Mouse (Mus musculus): ENCODE data around the gene Ptprt. TPM values are rescaled to one million over a fixed set of nuclear protein-coding genes. Genes with fewer than 3 reads are reported as not detected.
A peak's percentile ranks its signal among the peaks of the same experiment; 100 is the strongest.
"Not testable (repeated sequence)": the region's sequence is repeated elsewhere in the genome, so short reads cannot be mapped to it uniquely, and the experiment has no call there.

The Ptprt gene
- polyA plus RNA-seq, 1 experiment from 2014 or later, result 3.2 TPM

DNA sequence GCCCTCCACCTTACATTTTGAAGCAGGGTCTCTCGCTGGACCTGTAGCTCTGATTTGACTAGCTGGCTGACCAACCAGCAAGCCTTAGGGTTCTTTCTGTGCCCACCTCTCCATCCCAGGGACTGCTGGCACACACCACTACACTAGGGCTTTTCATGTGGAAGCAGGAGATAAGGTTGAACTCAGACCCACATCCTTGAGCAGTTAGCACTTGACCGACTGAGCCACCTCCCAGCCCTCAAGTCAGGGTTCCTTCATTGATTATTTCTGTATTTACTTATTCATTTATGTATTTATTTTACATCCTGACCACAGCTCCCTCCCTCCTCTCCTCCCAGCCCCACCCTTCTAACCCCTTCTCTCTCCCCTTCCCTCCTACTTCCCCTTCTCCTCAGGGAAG is 479.1 kb downstream of the Ptprt start:
- Histone ChIP-seq H3K4me1 (no peaks in the 10 kb centered on the region), H3K9me3 (replicated peaks) (no peaks in the 10 kb centered on the region), H3K27me3 (no peaks in the 10 kb centered on the region), H3K9ac (no peak overlapping the region), H3K27ac (no peak overlapping the region), H3K4me2 (no peak overlapping the region), H3K36me3 (no peaks in the 10 kb centered on the region), H3K4me3 (replicated peaks) (no peak overlapping the region)
- WGBS, result 88% methylated on average over 2 of the region's 2 CpGs
- ATAC-seq (replicated peaks; ENCODE audit: low FRiP score), result no peak

DNA sequence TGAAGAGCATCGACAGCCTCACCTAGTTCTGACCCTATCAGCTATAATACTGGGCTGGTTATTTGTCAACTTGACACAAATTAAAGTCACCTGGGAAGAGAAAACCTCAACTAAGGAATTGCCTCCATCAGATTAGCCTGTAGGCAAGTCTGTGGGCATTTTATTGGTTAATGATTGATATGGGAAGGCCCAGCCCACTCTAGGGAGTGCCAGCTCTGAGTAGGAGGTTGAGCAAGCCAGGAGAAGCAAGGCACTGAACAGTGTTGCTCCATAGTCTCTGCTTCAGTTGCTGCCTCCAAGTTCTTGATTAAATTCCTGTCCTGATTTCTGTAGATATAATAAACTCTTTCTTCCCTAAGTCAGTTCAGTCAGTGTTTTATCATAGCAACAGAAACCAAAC is 488.4 kb downstream of the Ptprt start:
- Histone ChIP-seq H3K36me3 (no peaks in the 10 kb centered on the region), H3K4me3 (replicated peaks) (no peak overlapping the region), H3K4me1 (no peaks in the 10 kb centered on the region), H3K27ac (no peak overlapping the region), H3K9me3 (replicated peaks) (no peaks in the 10 kb centered on the region), H3K27me3 (no peaks in the 10 kb centered on the region), H3K4me2 (no peak overlapping the region), H3K9ac (no peak overlapping the region)
- ATAC-seq (replicated peaks; ENCODE audit: low FRiP score), result no peak
- 68% methylated on average over 1 of the region's 1 CpGs for WGBS

DNA sequence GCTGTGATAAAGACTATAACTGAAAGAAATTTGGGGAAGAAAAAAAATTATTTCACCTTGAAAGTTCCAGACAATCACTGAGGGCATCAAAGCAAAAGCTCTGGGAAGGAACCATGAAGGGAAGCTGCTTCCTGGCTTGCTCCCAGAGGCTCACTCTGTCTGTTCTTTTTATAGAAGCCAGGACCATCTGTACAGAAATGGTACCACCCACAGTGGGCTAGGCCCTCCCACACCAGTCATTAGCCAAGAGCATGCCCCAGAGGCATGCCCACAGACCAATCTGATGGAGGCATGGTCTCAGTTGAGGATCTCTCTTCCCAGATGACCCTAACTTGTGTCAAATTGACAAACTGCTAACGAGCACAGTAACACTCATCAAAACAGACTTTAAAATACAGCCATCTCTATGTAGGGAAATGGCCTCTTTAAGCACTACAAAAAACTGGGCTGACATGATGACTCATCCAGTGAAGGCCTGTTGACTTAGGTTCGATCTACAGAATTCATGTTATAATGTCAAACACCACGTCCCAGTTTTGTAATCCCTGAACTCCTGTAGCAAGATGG is 519.0 kb downstream of the Ptprt start:
- no peak for ATAC-seq (replicated peaks; ENCODE audit: low FRiP score)
- WGBS, result 76% methylated on average over 3 of the region's 3 CpGs
- H3K4me1 ChIP-seq, result no peaks in the 10 kb centered on the region
- no peaks in the 10 kb centered on the region for H3K27me3 ChIP-seq
- no peak overlapping the region for H3K4me3 ChIP-seq (replicated peaks)
- H3K9ac ChIP-seq, result no peak overlapping the region
- H3K9me3 ChIP-seq (replicated peaks), result no peaks in the 10 kb centered on the region
- H3K4me2 ChIP-seq, result no peak overlapping the region
- no peaks in the 10 kb centered on the region for H3K36me3 ChIP-seq
- H3K27ac ChIP-seq, result no peak overlapping the region

DNA sequence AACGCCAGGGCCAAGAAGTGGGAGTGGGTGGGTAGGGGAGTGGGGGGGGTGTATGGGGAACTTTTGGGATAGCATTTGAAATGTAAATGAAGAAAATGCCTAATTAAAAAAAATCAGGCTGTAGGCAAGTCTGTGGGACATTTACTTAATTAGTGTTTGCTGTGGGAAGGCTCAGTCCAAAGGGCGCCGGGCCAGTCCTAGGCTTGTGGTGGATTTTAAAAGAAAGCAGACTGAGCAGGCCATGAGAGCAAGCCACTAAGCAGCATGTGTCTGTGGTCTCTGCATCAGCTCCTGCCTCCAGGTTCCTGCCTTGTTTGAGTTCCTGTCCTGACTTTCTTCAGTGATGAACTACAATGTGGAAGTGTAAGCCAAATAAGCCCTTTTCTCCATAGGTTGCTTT is 524.8 kb downstream of the Ptprt start:
- not testable (repeated sequence) for H3K9ac ChIP-seq; H3K27ac ChIP-seq; ATAC-seq (replicated peaks; ENCODE audit: low FRiP score); H3K4me2 ChIP-seq; H3K4me1 ChIP-seq; H3K36me3 ChIP-seq; H3K9me3 ChIP-seq (replicated peaks); H3K4me3 ChIP-seq (replicated peaks); H3K27me3 ChIP-seq
- WGBS, result 72% methylated on average over 3 of the region's 3 CpGs

DNA sequence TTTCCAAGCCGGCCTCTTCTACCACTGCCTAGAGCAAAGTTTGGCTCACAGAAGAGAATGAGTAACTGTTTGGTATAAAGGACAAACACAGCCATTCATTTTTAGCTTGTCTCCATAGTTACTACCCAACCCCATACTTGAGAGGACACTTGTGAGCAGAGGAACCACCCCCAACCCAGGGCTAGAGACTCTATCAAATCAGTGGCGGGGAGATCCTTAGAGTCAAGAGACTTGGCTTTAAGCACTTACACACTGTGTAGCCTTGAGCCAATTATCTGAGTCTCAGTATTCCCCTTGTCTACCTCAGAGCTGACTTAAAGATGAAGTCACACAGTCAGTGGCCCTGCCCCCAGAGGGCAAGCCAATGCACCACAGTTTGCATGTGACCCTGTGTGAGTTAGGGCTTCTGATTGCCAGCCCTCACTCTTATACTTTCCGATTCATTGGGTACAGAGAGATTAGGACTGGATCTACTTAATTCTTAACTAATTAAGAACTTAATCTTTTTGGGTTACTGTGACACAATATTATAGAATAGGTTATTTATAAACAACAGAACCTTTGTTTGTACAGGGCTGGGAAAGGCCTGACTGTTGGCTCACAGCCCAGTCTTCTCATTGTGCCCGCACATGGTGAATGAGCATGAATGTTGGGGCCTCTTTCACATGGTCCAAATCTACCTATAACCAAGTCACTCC is 529.2 kb downstream of the Ptprt start:
- H3K27ac ChIP-seq, result peak overlapping the region; percentile 67
- H3K36me3 ChIP-seq, result no peaks in the 10 kb centered on the region
- no peaks in the 10 kb centered on the region for H3K27me3 ChIP-seq
- H3K4me1 ChIP-seq, result no peaks in the 10 kb centered on the region
- no peak overlapping the region for H3K4me2 ChIP-seq
- H3K9me3 ChIP-seq (replicated peaks), result no peaks in the 10 kb centered on the region
- ATAC-seq (replicated peaks; ENCODE audit: low FRiP score), result peak; percentile 95
- no peak overlapping the region for H3K9ac ChIP-seq
- H3K4me3 ChIP-seq (replicated peaks), result no peak overlapping the region
- WGBS, result 70% methylated on average over 4 of the region's 4 CpGs

DNA sequence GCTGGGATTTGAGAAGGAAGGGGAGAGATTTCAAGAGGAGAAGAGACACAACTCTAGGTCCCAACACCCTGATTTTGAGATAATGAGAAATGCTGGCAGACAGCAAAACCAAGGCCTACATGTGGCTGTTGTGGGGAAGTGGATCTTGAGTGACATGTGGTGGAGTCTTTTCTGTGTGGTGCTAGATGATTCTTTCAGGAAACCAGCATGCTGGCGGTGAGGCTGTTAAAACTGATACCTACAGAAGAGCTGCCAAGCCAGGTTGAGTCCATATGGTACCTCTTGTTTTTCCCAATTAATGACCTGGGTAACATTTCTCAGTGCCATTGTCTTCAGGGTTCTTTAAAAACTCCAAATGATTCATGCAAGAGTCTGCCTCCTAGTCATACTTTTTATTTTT is 531.1 kb downstream of the Ptprt start:
- Histone ChIP-seq H3K4me1 (no peaks in the 10 kb centered on the region), H3K36me3 (no peaks in the 10 kb centered on the region), H3K4me2 (no peak overlapping the region), H3K9ac (no peak overlapping the region), H3K27ac (no peak overlapping the region), H3K9me3 (replicated peaks) (no peaks in the 10 kb centered on the region), H3K27me3 (no peaks in the 10 kb centered on the region), H3K4me3 (replicated peaks) (no peak overlapping the region)
- no peak for ATAC-seq (replicated peaks; ENCODE audit: low FRiP score)
- WGBS, result 83% methylated on average over 1 of the region's 1 CpGs

DNA sequence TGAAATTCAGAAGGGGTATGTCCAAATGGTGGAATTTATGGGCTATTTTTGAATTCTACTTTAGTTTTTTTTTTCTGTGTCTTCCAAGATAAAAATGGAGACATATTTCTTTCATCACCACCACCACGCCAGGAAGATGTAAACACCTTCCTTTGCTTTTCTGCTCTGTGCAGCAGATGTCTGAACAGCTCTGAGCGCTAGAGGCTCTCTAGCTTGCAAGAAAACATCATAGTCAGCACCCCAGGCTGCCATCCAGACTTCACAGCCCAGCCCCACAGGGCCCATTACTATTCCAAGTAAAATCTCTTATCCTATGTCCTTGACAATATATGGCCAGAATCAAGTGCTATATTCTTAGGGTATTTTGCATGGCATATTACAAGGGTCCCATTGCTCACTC is 542.9 kb downstream of the Ptprt start:
- H3K27ac ChIP-seq, result no peak overlapping the region
- no peak overlapping the region for H3K9ac ChIP-seq
- H3K27me3 ChIP-seq, result no peaks in the 10 kb centered on the region
- H3K4me3 ChIP-seq (replicated peaks), result no peak overlapping the region
- no peaks in the 10 kb centered on the region for H3K36me3 ChIP-seq
- H3K4me1 ChIP-seq, result no peaks in the 10 kb centered on the region
- WGBS, result 86% methylated on average over 2 of the region's 2 CpGs
- no peaks in the 10 kb centered on the region for H3K9me3 ChIP-seq (replicated peaks)
- no peak overlapping the region for H3K4me2 ChIP-seq
- ATAC-seq (replicated peaks; ENCODE audit: low FRiP score), result no peak

DNA sequence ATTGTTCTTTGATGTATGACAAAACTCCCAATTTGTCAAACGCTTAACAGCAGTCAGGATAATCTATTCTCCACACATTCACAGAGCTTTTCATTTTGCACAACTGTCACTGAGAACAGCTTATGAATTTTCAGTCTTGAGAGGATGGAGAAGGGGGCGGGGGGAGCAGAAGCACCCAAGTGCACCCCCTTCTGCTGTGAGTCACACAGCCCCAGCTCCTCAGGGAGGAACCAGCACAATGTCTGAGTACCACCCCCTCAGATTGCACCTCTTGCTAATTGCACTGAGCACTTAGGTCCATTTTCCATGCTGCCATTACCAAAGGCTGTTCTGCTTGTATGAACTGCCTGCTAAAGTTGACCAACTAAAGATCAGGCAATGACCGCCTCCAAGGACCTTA is 578.6 kb downstream of the Ptprt start:
- Histone ChIP-seq H3K9me3 (replicated peaks) (no peaks in the 10 kb centered on the region), H3K27me3 (no peaks in the 10 kb centered on the region), H3K4me1 (no peaks in the 10 kb centered on the region), H3K4me2 (no peak overlapping the region), H3K4me3 (replicated peaks) (no peak overlapping the region), H3K27ac (no peak overlapping the region), H3K36me3 (no peaks in the 10 kb centered on the region), H3K9ac (no peak overlapping the region)
- WGBS, result 80% methylated on average over 3 of the region's 3 CpGs
- no peak for ATAC-seq (replicated peaks; ENCODE audit: low FRiP score)

DNA sequence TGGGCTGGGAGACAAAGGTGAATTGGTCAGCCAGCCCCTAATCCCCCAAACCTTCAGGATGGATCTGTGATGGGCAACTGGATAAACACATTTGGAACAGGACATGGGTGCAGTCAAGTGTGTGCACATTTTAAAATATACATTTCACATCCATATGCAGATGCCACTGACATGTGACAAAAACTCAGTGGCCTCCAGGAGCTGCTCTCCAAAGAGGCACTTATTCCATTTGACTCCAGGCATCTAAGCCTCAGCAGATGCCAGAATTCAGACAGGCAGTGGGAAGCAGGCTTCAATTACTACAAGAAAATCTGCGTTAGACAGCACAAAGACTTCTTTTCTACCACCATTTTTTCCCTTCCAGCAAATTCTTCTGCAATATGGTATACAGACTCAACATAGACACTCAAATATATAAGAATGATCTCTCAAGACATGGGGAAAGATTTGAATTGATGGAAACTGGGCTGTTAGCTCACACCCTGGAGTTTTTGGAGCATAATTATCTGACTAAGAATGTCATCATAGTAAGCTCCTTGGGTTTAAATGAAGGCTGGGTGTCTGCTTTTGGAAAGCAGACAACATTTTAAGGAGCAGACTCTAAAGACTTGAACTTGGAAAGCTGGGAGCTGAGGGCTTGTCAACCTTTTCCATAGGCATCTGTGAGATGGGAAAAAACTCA is 580.1 kb downstream of the Ptprt start:
- no peak for ATAC-seq (replicated peaks; ENCODE audit: low FRiP score)
- Histone ChIP-seq H3K9ac (no peak overlapping the region), H3K36me3 (no peaks in the 10 kb centered on the region), H3K4me3 (replicated peaks) (no peak overlapping the region), H3K9me3 (replicated peaks) (no peaks in the 10 kb centered on the region), H3K4me1 (no peaks in the 10 kb centered on the region), H3K4me2 (no peak overlapping the region), H3K27me3 (no peaks in the 10 kb centered on the region), H3K27ac (no peak overlapping the region)
- WGBS, result 68% methylated on average over 1 of the region's 1 CpGs

DNA sequence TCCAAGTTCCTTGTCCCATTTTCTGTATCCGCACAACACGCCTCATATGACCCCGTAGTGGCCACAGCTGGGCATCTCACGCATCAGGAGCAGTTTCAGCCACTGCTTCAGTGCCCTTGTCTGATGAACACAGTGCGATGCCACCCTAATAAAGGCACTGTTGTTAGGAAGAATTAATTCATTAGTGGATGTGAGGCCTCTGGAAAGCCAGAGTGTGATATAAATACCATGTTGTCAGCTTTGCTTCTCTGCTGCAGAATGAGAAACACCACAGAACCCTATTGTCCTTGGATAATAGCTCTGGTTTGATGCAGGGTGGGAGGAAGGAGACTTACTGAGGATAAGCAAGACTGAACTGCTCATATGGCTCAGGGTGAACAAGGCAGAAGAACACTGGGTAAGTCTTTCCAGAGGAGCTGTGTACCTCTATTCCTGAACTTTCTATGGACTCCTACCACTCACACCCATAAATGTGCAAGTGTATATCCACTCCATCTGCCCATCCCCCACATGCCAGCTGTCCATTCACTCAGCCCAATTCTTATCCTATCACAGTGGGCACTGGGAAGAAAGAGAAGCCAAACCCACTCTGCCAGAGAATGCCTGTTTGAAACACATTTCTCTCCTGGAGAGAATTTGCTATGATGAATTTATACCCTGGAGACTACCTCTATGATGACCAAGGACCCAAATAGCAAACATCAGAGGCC is 582.2 kb downstream of the Ptprt start:
- ATAC-seq (replicated peaks; ENCODE audit: low FRiP score), result no peak
- WGBS, result 91% methylated on average over 5 of the region's 5 CpGs
- Histone ChIP-seq H3K9me3 (replicated peaks) (no peaks in the 10 kb centered on the region), H3K36me3 (no peaks in the 10 kb centered on the region), H3K4me2 (no peak overlapping the region), H3K27me3 (no peaks in the 10 kb centered on the region), H3K4me3 (replicated peaks) (no peak overlapping the region), H3K9ac (no peak overlapping the region), H3K27ac (no peak overlapping the region), H3K4me1 (no peaks in the 10 kb centered on the region)

DNA sequence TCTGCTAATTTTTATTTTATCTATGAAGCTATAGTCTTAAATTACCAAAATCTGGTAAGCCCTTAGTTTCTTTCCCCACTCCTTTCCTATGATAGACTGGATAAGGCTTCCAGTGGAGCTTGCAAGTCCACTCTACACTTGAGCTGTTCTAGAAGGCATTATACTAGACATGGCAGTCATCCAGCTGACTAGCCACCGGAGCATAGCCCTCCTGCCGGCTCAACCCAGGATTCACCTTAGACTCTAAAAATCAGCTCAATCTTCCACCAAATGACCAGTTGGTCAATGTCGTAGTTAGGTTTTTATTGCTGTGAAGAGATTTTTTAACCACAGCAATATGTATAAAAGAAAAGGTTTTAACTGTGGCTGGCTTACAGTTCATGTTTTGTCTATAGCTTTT is 608.1 kb downstream of the Ptprt start:
- WGBS, result 88% methylated on average over 3 of the region's 3 CpGs
- H3K27me3 ChIP-seq, result no peaks in the 10 kb centered on the region
- H3K9me3 ChIP-seq (replicated peaks), result no peaks in the 10 kb centered on the region
- H3K27ac ChIP-seq, result no peak overlapping the region
- no peaks in the 10 kb centered on the region for H3K36me3 ChIP-seq
- H3K9ac ChIP-seq, result no peak overlapping the region
- no peak overlapping the region for H3K4me2 ChIP-seq
- H3K4me3 ChIP-seq (replicated peaks), result no peak overlapping the region
- ATAC-seq (replicated peaks; ENCODE audit: low FRiP score), result no peak
- peaks cover 11% of the 10 kb centered on the region; the same call in 1 of the 2 replicates for H3K4me1 ChIP-seq

DNA sequence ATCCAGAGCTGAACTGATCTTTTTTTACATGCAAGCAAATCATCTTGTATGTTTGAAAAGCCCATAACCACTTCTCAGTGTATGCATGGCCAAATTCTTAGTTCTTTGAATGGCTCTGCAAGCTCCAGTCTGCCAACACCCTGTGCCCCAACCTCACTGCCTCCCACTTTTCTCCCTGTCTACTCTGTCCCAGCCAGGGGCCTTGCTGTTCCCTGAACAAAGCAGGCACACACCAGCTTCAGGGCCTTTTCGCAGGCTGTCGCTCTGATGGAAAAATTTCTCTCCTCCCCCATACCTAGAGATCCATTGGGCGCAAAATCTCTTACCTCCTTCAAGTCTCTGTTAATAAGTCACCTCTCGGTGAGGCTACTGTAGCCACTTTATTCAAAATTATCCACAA is 610.7 kb downstream of the Ptprt start:
- Histone ChIP-seq H3K4me1 (peaks cover 11% of the 10 kb centered on the region; the same call in 1 of the 2 replicates), H3K9ac (no peak overlapping the region), H3K27me3 (no peaks in the 10 kb centered on the region), H3K9me3 (replicated peaks) (no peaks in the 10 kb centered on the region), H3K4me2 (no peak overlapping the region), H3K36me3 (no peaks in the 10 kb centered on the region), H3K4me3 (replicated peaks) (no peak overlapping the region), H3K27ac (peak overlapping the region; percentile 9; the same call in 1 of the 2 replicates)
- 61% methylated on average over 4 of the region's 4 CpGs for WGBS
- ATAC-seq (replicated peaks; ENCODE audit: low FRiP score), result peak; percentile 85
